Mouse (Mus musculus) stomach, postnatal 0 days (tissue): ENCODE results near the gene Tmem191c.

ENCODE experiments used
- CTCF ChIP-seq: IDR thresholded peaks from 2 replicates; pipeline ENCODE4 v1.5.1; 2016; ENCODE audit warnings: antibody characterized with exemption, low read depth, mild to moderate bottlenecking, moderate library complexity
- EP300 ChIP-seq: optimal IDR thresholded peaks from 2 replicates; pipeline ENCODE3; 2016; ENCODE audit warnings: antibody characterized with exemption

GRCm38 (mm10) chr16:17307461-17307860 is 31.6 kb downstream of the Tmem191c start:
- TF ChIP-seq EP300 (no peak), CTCF (no peak)
